ENCODE assay signal across 23 mouse cellular contexts in the genomic region with DNA sequence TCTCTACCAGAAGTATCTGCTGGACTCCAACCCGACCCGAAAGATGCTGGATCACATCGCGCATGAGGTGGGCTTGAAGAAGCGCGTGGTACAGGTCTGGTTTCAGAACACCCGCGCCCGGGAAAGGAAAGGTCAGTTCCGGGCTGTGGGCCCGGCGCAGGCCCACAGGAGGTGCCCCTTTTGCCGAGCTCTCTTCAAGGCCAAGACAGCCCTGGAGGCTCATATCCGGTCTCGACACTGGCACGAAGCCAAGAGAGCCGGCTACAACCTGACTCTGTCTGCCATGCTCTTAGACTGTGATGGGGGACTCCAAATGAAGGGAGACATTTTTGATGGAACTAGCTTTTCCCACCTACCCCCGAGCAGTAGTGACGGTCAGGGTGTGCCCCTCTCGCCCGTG.
"Had no signal": no experiment of that assay in that cellular context is flagged by ENCODE, and none has a peak within 500 bp of the region (broad histone marks: within the 10 kb centered on the region; RNA-seq: fewer than 3 reads in every experiment).

No protein-coding gene starts in this region.

- H3K4me1 ChIP-seq: hindbrain, embryonic 13.5 days; hindbrain, embryonic 15.5 days; kidney, embryonic 15.5 days; limb, embryonic 13.5 days; limb, embryonic 15.5 days; liver, embryonic 12.5 days had no signal

- H3K4me2 ChIP-seq: heart, embryonic 11.5 days; hindbrain, embryonic 13.5 days; hindbrain, embryonic 15.5 days; kidney, embryonic 15.5 days; limb, embryonic 13.5 days; limb, embryonic 15.5 days; liver, embryonic 12.5 days had no signal

- ATAC-seq: hindbrain, postnatal 0 days; intestine, embryonic 16.5 days; liver, embryonic 12.5 days had no signal

- H3K9ac ChIP-seq: hindbrain, embryonic 13.5 days; hindbrain, embryonic 15.5 days; kidney, embryonic 15.5 days; limb, embryonic 13.5 days; limb, embryonic 15.5 days; liver, embryonic 12.5 days; liver, embryonic 14.5 days had no signal

- DNase-seq: gastrocnemius, postnatal 14 days; gastrocnemius, postnatal 36 days; heart, adult 18-20 months; heart, postnatal 10 days; kidney, adult 11 months; kidney, adult 2 months; kidney, adult 9 months; kidney, postnatal 14 days; kidney, postnatal 36 days; layer of hippocampus, adult 9-11 months; layer of hippocampus, postnatal 36 days; left cerebral cortex, postnatal 4 days had no signal

- H3K9me3 ChIP-seq: hindbrain, embryonic 15.5 days had no signal

- H3K27ac ChIP-seq: hindbrain, embryonic 13.5 days; hindbrain, embryonic 15.5 days; hindbrain, postnatal 0 days; kidney, embryonic 15.5 days; kidney, postnatal 0 days; limb, embryonic 13.5 days; limb, embryonic 15.5 days; liver, embryonic 12.5 days; liver, embryonic 14.5 days had no signal

- H3K27me3 ChIP-seq: hindbrain, embryonic 13.5 days; hindbrain, embryonic 15.5 days; kidney, embryonic 15.5 days; limb, embryonic 13.5 days; limb, embryonic 15.5 days; liver, embryonic 12.5 days had no signal

- H3K4me3 ChIP-seq: hindbrain, embryonic 13.5 days; hindbrain, embryonic 15.5 days; kidney, embryonic 15.5 days; limb, embryonic 13.5 days; limb, embryonic 15.5 days; liver, embryonic 12.5 days had no signal
